Mouse (Mus musculus): Measurements from ENCODE around the gene Tmem178. TPM values are rescaled to one million over a fixed set of nuclear protein-coding genes. Genes with fewer than 3 reads are reported as not detected.
A peak's percentile ranks its signal among the peaks of the same experiment; 100 is the strongest.

Tmem178 gene
- polyA plus RNA-seq, 1 experiment from 2014 or later, result 46.0 TPM

- no peak overlapping the region for H3K4me2 ChIP-seq (ENCODE audit: low read length)
- WGBS, result 90% methylated on average over 2 of the region's 2 CpGs
- no peak for TF ChIP-seq CTCF (IDR thresholded peaks at IDR 0.05; ENCODE audit: low read depth)
- ATAC-seq (replicated peaks; ENCODE audit: low FRiP score, low read depth) (no peak), DNase-seq (ENCODE audit: low spot score) (no peak)
- H3K4me3 ChIP-seq (replicated peaks; ENCODE audit: low read depth, low read length), result no peak overlapping the region
- no peaks in the 10 kb centered on the region for H3K4me1 ChIP-seq (replicated peaks; ENCODE audit: insufficient read depth, low read length)
- H3K9me3 ChIP-seq (replicated peaks; ENCODE audit: low read length), result no peaks in the 10 kb centered on the region
- H3K36me3 ChIP-seq (ENCODE audit: insufficient read depth, low read length), result no peaks in the 10 kb centered on the region
- no peaks in the 10 kb centered on the region for H3K27me3 ChIP-seq (ENCODE audit: insufficient read depth, low read length)
- H3K27ac ChIP-seq, result no peak overlapping the region
- H3K9ac ChIP-seq (ENCODE audit: low read depth, low read length), result no peak overlapping the region
Observed at GRCm38 (mm10) chr17:80927151-80927550, 17.3 kb upstream of the Tmem178 start.

GRCm38 (mm10) chr17:80932716-80933115, 11.7 kb upstream of the Tmem178 start:
- H3K9me3 ChIP-seq (replicated peaks; ENCODE audit: low read length), result no peaks in the 10 kb centered on the region

GRCm38 (mm10) chr17:80933401-80934029, 10.9 kb upstream of the Tmem178 start:
- Histone ChIP-seq H3K27me3 (ENCODE audit: insufficient read depth, low read length) (no peaks in the 10 kb centered on the region), H3K9me3 (replicated peaks; ENCODE audit: low read length) (no peaks in the 10 kb centered on the region), H3K4me3 (replicated peaks; ENCODE audit: low read depth, low read length) (no peak overlapping the region), H3K36me3 (ENCODE audit: insufficient read depth, low read length) (no peaks in the 10 kb centered on the region), H3K4me1 (replicated peaks; ENCODE audit: insufficient read depth, low read length) (no peaks in the 10 kb centered on the region), H3K4me2 (ENCODE audit: low read length) (no peak overlapping the region), H3K27ac (no peak overlapping the region), H3K9ac (ENCODE audit: low read depth, low read length) (no peak overlapping the region)
- no peak for ATAC-seq (replicated peaks; ENCODE audit: low FRiP score, low read depth)
- DNase-seq (ENCODE audit: low spot score), result no peak
- no peak for TF ChIP-seq CTCF (IDR thresholded peaks at IDR 0.05; ENCODE audit: low read depth)
- WGBS, result 70% methylated on average over 11 of the region's 11 CpGs

More at GRCm38 (mm10) chr17:80932716-80933115, 11.7 kb upstream of the Tmem178 start:
- no peak for TF ChIP-seq CTCF (IDR thresholded peaks at IDR 0.05; ENCODE audit: low read depth)
- Histone ChIP-seq H3K36me3 (ENCODE audit: insufficient read depth, low read length) (no peaks in the 10 kb centered on the region), H3K4me2 (ENCODE audit: low read length) (no peak overlapping the region), H3K27ac (no peak overlapping the region), H3K4me3 (replicated peaks; ENCODE audit: low read depth, low read length) (no peak overlapping the region), H3K4me1 (replicated peaks; ENCODE audit: insufficient read depth, low read length) (no peaks in the 10 kb centered on the region), H3K27me3 (ENCODE audit: insufficient read depth, low read length) (no peaks in the 10 kb centered on the region), H3K9ac (ENCODE audit: low read depth, low read length) (no peak overlapping the region)
- no peak for ATAC-seq (replicated peaks; ENCODE audit: low FRiP score, low read depth)
- WGBS, result 87% methylated on average over 3 of the region's 3 CpGs
- no peak for DNase-seq (ENCODE audit: low spot score)

GRCm38 (mm10) chr17:80935807-80936519, 8.5 kb upstream of the Tmem178 start:
- no peak for TF ChIP-seq CTCF (IDR thresholded peaks at IDR 0.05; ENCODE audit: low read depth)
- no peak overlapping the region for H3K27ac ChIP-seq
- H3K9ac ChIP-seq (ENCODE audit: low read depth, low read length), result no peak overlapping the region
- WGBS, result 20% methylated on average over 10 of the region's 10 CpGs
- H3K36me3 ChIP-seq (ENCODE audit: insufficient read depth, low read length), result no peaks in the 10 kb centered on the region
- ATAC-seq (replicated peaks; ENCODE audit: low FRiP score, low read depth) (peak; percentile 71), DNase-seq (ENCODE audit: low spot score) (no peak)
- no peaks in the 10 kb centered on the region for H3K27me3 ChIP-seq (ENCODE audit: insufficient read depth, low read length)
- H3K4me3 ChIP-seq (replicated peaks; ENCODE audit: low read depth, low read length), result no peak overlapping the region
- H3K9me3 ChIP-seq (replicated peaks; ENCODE audit: low read length), result no peaks in the 10 kb centered on the region
- H3K4me1 ChIP-seq (replicated peaks; ENCODE audit: insufficient read depth, low read length), result no peaks in the 10 kb centered on the region
- no peak overlapping the region for H3K4me2 ChIP-seq (ENCODE audit: low read length)

GRCm38 (mm10) chr17:80936521-80936920, 7.9 kb upstream of the Tmem178 start:
- Histone ChIP-seq H3K9ac (ENCODE audit: low read depth, low read length) (no peak overlapping the region), H3K27ac (no peak overlapping the region), H3K36me3 (ENCODE audit: insufficient read depth, low read length) (no peaks in the 10 kb centered on the region), H3K27me3 (ENCODE audit: insufficient read depth, low read length) (no peaks in the 10 kb centered on the region), H3K9me3 (replicated peaks; ENCODE audit: low read length) (no peaks in the 10 kb centered on the region), H3K4me2 (ENCODE audit: low read length) (no peak overlapping the region), H3K4me3 (replicated peaks; ENCODE audit: low read depth, low read length) (no peak overlapping the region), H3K4me1 (replicated peaks; ENCODE audit: insufficient read depth, low read length) (no peaks in the 10 kb centered on the region)
- ATAC-seq (replicated peaks; ENCODE audit: low FRiP score, low read depth) (peak; percentile 57), DNase-seq (ENCODE audit: low spot score) (no peak)
- TF ChIP-seq CTCF (IDR thresholded peaks at IDR 0.05; ENCODE audit: low read depth), result no peak
- 29% methylated on average over 5 of the region's 5 CpGs for WGBS

- 89% methylated on average over 7 of the region's 7 CpGs for WGBS
- DNase-seq (ENCODE audit: low spot score), result no peak
- Histone ChIP-seq H3K36me3 (ENCODE audit: insufficient read depth, low read length) (no peaks in the 10 kb centered on the region), H3K9ac (ENCODE audit: low read depth, low read length) (no peak overlapping the region), H3K9me3 (replicated peaks; ENCODE audit: low read length) (no peaks in the 10 kb centered on the region), H3K4me2 (ENCODE audit: low read length) (no peak overlapping the region), H3K27ac (no peak overlapping the region), H3K4me1 (replicated peaks; ENCODE audit: insufficient read depth, low read length) (no peaks in the 10 kb centered on the region), H3K4me3 (replicated peaks; ENCODE audit: low read depth, low read length) (no peak overlapping the region), H3K27me3 (ENCODE audit: insufficient read depth, low read length) (no peaks in the 10 kb centered on the region)
- TF ChIP-seq CTCF (IDR thresholded peaks at IDR 0.05; ENCODE audit: low read depth), result no peak
- no peak for ATAC-seq (replicated peaks; ENCODE audit: low FRiP score, low read depth)
Observed at GRCm38 (mm10) chr17:80939833-80940232, 4.6 kb upstream of the Tmem178 start.
